Mouse (Mus musculus) bone marrow macrophage, adult 2 months (primary cell): ENCODE data around the gene Fam102a. TPM values are rescaled to one million over a fixed set of nuclear protein-coding genes. Genes with fewer than 3 reads are reported as not detected.
"Not testable (repeated sequence)": the region's sequence is repeated elsewhere in the genome, so short reads cannot be mapped to it uniquely, and the experiment has no call there.

Source experiments
- H3K27ac ChIP-seq: 2 replicates; pipeline ENCODE4 v1.5.1; 2012; ENCODE audit warnings: low read depth, low read length; ENCODE audit not compliant: insufficient read depth
- H3K4me1 ChIP-seq: 2 replicates; pipeline ENCODE4 v1.6.1; 2012; ENCODE audit warnings: low read length; ENCODE audit not compliant: control insufficient read depth, insufficient read depth
- H3K4me3 ChIP-seq: 2 replicates; pipeline ENCODE4 v1.5.1; 2012; ENCODE audit warnings: mild to moderate bottlenecking, low read length, moderate library complexity; ENCODE audit not compliant: insufficient read depth
- CTCF ChIP-seq: IDR thresholded peaks from 2 replicates; pipeline ENCODE4 v1.5.1; 2012; ENCODE audit warnings: low read depth, mild to moderate bottlenecking, low read length, moderate library complexity
- POLR2A ChIP-seq: IDR thresholded peaks from 2 replicates; pipeline ENCODE4 v1.6.1; 2012; ENCODE audit warnings: mild to moderate bottlenecking, low read depth, low read length, borderline replicate concordance
- polyA plus RNA-seq: library from polyadenylated mRNA; stranded (reverse); fragments of >200 nt; gene quantifications from 2 replicates; pipeline ENCODE4 v1.2.4, GENCODE M21; 2012; ENCODE audit not compliant: missing spikeins, insufficient read depth, insufficient read length

Gene Fam102a
- 4.7 and 5.3 TPM in 2 replicates for polyA plus RNA-seq

DNA sequence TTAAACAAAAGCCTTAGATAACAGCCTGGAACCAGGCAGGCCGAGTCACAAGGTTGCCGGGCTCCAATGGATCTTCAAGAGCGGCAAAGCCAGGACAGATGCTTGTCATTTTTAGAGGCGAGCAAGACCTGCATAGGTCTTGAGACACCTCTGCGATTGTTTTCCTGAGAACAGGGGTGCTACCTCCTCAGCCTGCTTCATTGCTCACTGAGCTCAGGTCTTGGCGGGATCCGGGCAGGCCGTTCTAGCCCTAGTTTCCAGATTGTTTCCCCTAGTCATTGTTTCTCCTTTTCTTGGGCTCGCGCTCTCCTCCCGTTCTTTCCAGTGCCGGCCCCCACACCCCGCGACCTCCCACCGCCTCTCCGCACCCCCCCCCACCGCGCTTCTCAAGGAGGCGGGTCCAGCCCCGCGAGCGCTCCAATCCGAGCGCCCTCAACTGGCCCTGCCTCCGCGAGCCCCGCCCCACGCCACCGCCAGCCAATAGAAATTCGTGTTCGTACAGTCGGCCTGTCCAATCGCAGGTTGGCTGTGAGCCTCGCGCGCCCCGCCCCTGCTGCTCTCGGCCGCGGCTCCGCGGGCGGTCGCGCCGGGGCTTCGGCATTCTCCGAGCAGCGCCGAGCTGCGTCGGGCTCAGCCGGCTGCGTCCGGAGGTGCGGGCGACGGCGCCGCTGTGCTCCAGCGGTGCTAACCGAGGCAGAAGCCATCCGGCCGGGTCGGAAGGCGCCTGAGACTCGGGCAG is at the start of gene Fam102a:
Gene Fam102a, plus strand, starts transcription at position 600 of the 739 bp plus-strand sequence.
- Histone ChIP-seq H3K4me3 (peak within 1 kb of the TSS; percentile 89), H3K27ac (peak within 1 kb of the TSS; percentile 81)

DNA sequence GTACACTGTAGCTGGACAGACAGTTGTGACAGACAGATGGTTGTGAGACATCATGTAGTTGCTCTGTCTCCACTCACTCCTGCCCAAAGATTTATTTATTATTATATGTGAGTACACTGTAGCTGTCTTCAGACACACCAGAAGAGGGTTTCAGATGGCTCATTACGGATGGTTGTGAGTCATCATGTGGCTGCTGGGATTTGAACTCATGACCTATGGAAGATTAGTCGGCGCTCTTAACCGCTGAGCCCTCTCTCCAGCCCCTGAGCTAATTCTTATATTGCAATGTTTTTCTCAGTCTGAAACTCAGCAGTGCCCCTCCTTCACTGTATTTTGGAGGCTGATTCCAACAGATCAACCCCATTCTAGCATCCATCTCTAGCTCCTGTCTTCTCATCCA is 49.4 kb upstream of the Fam102a start:
- H3K4me1 ChIP-seq = no peaks in the 10 kb centered on the region
- no peak for TF ChIP-seq CTCF
- H3K4me3 ChIP-seq = no peak overlapping the region
- H3K27ac ChIP-seq = no peak overlapping the region

More for the DNA sequence above, at the start of gene Fam102a:
- TF ChIP-seq CTCF = no peak
- TF ChIP-seq POLR2A = no peak
- peaks cover 22% of the 10 kb centered on the region for H3K4me1 ChIP-seq

DNA sequence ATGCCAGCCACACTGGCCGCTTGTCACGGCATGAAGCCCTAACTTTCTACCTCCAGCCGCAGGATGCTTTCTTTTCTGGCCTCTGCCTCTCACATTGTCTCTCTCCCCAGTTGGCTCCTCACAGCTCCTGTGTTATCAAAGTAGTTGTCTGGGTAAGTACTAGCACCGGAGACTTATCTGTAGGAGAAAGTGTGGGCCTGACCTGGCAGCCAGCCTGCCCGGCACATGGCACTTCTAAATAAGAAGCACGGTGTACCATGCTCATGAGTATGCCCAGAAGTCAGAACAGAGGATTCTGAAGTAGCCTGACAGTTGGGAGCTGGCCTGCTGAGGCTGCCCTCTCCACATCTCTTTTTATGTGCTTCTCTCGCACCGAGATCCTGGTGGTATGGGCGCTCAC is 49.0 kb upstream of the Fam102a start:
- TF ChIP-seq CTCF = no peak
- no peak for TF ChIP-seq POLR2A
- no peaks in the 10 kb centered on the region for H3K4me1 ChIP-seq
- H3K4me3 ChIP-seq = no peak overlapping the region
- no peak overlapping the region for H3K27ac ChIP-seq

DNA sequence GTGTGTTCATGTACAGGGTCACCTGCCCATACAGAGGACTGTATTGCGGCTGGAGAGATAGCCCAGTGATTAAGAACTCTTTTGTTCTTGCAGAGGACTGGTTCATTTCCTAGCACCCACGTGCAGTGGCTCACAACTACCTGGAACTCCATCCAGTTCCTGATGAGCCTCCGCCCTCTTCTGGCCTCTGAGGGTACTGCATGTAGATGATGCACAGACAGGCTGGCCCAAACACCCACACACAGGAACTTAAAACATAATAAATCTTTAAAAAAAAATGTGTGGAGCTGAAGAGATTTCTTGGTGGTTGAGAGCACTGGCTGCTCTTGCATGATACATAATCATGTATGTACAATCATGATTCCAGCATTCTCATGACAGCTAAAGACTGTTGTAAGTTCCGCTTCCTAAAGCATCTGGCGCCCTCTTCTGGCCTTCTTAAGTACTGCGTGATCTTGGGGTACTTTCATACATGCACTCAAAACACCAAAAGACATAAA is 48.0 kb upstream of the Fam102a start:
- Histone ChIP-seq H3K27ac (no peak overlapping the region), H3K4me3 (no peak overlapping the region), H3K4me1 (no peaks in the 10 kb centered on the region)
- TF ChIP-seq CTCF (peak; percentile 96), POLR2A (no peak)

DNA sequence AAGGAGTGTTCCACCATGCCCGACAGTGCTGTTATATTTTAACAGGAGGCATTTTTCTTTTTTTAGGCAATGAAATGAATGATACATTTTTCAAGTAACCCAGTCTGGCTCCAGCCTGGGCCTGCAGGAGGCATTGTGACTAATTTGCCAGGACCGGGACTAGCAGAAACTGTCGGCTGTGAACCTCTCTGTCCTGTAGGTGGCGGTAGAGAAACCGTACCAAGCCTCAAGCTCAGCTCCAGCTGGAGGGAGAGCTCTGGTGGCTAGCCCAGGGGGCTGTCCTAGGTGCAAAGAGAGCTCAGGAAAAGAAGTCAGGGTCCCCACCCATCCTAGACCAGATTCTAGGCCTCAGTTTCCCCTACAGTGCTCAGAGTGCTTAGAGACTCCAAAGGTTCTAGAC is 46.5 kb upstream of the Fam102a start:
- Histone ChIP-seq H3K4me1 (no peaks in the 10 kb centered on the region), H3K27ac (no peak overlapping the region), H3K4me3 (no peak overlapping the region)
- no peak for TF ChIP-seq POLR2A
- TF ChIP-seq CTCF = peak; percentile 97

DNA sequence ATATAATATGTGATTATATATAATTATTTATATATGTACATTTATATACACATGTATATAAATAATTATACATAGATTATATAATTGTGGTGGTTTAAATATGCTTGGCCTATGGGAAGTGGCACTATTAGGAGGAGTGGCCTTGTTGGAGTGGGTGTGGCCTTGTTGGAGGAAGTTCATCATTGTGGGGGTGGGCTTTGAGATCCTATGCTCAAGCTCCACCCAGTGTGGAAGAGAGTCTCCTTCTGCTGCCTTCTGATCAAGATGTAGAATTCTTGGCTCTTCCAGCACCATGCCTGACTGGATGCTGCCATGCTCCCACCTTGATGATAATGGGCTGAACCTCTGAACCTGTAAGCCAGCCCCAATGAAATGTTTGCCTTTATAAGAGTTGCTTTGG is 44.4 kb upstream of the Fam102a start:
- not testable (repeated sequence) for H3K27ac ChIP-seq, H3K4me3 ChIP-seq
- peaks cover 10% of the 10 kb centered on the region; the same call in 1 of the 2 replicates for H3K4me1 ChIP-seq

- no peak overlapping the region for H3K4me3 ChIP-seq
- no peak overlapping the region for H3K27ac ChIP-seq
- H3K4me1 ChIP-seq = peaks cover 10% of the 10 kb centered on the region; the same call in 1 of the 2 replicates
- TF ChIP-seq POLR2A = no peak
- no peak for TF ChIP-seq CTCF
Observed at GRCm38 (mm10) chr2:32492661-32493060, 42.5 kb upstream of the Fam102a start.

GRCm38 (mm10) chr2:32493301-32493701 is 41.8 kb upstream of the Fam102a start:
- no peak overlapping the region for H3K27ac ChIP-seq
- no peak overlapping the region for H3K4me3 ChIP-seq
- TF ChIP-seq POLR2A (no peak), CTCF (no peak)
- H3K4me1 ChIP-seq = peaks cover 10% of the 10 kb centered on the region; the same call in 1 of the 2 replicates

DNA sequence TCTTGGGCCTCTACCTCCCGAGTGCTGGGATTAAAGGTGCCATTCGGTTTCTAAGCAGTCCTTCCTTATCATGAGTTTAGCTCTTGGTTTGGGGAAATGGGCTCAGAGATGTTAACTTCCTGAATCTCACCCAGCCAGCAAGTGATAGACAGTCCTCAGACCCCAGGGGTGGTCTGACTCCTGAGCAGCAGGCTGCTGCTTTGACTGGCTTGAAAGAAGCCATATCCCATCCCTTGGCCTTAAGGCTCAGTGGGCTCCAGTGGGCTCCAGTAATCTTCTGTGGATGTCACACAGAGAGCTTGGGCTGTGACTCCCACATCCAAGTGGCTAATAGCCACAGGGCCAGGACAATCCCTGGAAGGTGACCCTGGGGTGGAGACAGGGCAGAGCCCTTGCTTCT is 40.6 kb upstream of the Fam102a start:
- no peak; the same call in 1 of the 2 replicates for TF ChIP-seq CTCF
- no peak for TF ChIP-seq POLR2A
- Histone ChIP-seq H3K4me3 (no peak overlapping the region), H3K4me1 (peaks cover 10% of the 10 kb centered on the region; the same call in 1 of the 2 replicates), H3K27ac (no peak overlapping the region)

DNA sequence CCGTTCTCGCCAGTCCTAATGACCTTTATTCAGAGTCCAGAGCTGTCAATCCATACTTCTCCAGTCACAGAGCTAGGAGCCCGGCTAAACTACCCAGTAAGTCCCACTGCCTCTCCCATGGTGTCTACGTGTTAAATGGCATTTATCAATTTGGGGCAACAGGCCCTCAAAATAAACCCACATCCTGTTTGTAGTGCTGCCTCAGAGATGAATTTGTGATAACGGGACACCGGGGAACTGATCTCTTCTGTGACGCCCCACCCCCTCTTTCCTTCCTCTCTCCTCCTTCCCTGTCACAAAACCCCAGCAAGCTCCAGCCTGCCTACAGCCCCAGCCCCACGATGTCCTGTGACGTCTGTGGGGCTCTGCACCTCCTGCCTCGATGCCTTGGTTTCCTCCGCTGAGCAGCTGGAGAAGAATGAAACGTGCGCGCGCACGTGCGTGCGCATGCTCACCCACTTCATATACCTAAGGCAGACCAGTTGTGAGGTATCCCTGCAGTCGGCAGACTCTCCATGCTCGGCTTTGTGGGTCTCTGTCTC is 39.9 kb upstream of the Fam102a start:
- TF ChIP-seq CTCF (no peak), POLR2A (no peak)
- Histone ChIP-seq H3K4me1 (peaks cover 10% of the 10 kb centered on the region; the same call in 1 of the 2 replicates), H3K4me3 (peak overlapping the region; percentile 45), H3K27ac (no peak overlapping the region)
